Mouse (Mus musculus): ENCODE measurements at regions not wholly inside any gene's neighbourhood (a gene's known extent, or its start where the extent isn't known, plus 50 kb on each side); places are given as distances from the start of the nearest gene placed in this dataset.
"Not testable (repeated sequence)": the region's sequence is repeated elsewhere in the genome, so short reads cannot be mapped to it uniquely, and the experiment has no call there.

- not testable (repeated sequence) for H3K9ac ChIP-seq
Measured at GRCm38 (mm10) chr4:23982193-23982592, 514.1 kb upstream of the Mms22l start.

GRCm38 (mm10) chr4:23982790-23983451 lies 513.3 kb upstream of the Mms22l start:
- H3K9me3 ChIP-seq = no peaks in the 10 kb centered on the region
- peak overlapping the region; percentile 20; the same call in 1 of the 2 replicates for H3K4me2 ChIP-seq
- H3K4me1 ChIP-seq = peaks cover 4% of the 10 kb centered on the region; the same call in 1 of the 2 replicates
- no peak for ATAC-seq (ENCODE audit: insufficient number of reproducible peaks, low FRiP score, low TSS enrichment, low read depth)
- H3K36me3 ChIP-seq = no peaks in the 10 kb centered on the region
- no peak overlapping the region for H3K9ac ChIP-seq
- H3K27ac ChIP-seq = no peak overlapping the region
- H3K27me3 ChIP-seq = no peaks in the 10 kb centered on the region
- no peak overlapping the region for H3K4me3 ChIP-seq
- 34% methylated on average over 13 of the region's 13 CpGs for WGBS

More at GRCm38 (mm10) chr4:23982193-23982592, 514.1 kb upstream of the Mms22l start:
- not testable (repeated sequence) for H3K9me3 ChIP-seq; H3K4me3 ChIP-seq; H3K27me3 ChIP-seq; H3K27ac ChIP-seq; H3K4me2 ChIP-seq; ATAC-seq (ENCODE audit: insufficient number of reproducible peaks, low FRiP score, low TSS enrichment, low read depth); H3K4me1 ChIP-seq; H3K36me3 ChIP-seq
- WGBS = 81% methylated on average over 2 of the region's 2 CpGs

- no peak for ATAC-seq (ENCODE audit: insufficient number of reproducible peaks, low FRiP score, low TSS enrichment, low read depth)
- Histone ChIP-seq H3K27me3 (no peaks in the 10 kb centered on the region), H3K36me3 (no peaks in the 10 kb centered on the region), H3K4me1 (peaks cover 4% of the 10 kb centered on the region; the same call in 1 of the 2 replicates), H3K9me3 (no peaks in the 10 kb centered on the region), H3K4me3 (no peak overlapping the region), H3K9ac (no peak overlapping the region), H3K27ac (no peak overlapping the region), H3K4me2 (peak overlapping the region; percentile 20; the same call in 1 of the 2 replicates)
- 19% methylated on average over 8 of the region's 8 CpGs for WGBS
Measured at GRCm38 (mm10) chr4:23983452-23983805, 512.8 kb upstream of the Mms22l start.

GRCm38 (mm10) chr4:23984005-23984404 lies 512.2 kb upstream of the Mms22l start:
- H3K27me3 ChIP-seq = no peaks in the 10 kb centered on the region
- H3K4me2 ChIP-seq = no peak overlapping the region
- WGBS = 84% methylated on average over 3 of the region's 3 CpGs
- H3K36me3 ChIP-seq = no peaks in the 10 kb centered on the region
- no peak overlapping the region for H3K4me3 ChIP-seq
- peaks cover 4% of the 10 kb centered on the region; the same call in 1 of the 2 replicates for H3K4me1 ChIP-seq
- ATAC-seq (ENCODE audit: insufficient number of reproducible peaks, low FRiP score, low TSS enrichment, low read depth) = no peak
- H3K9me3 ChIP-seq = no peaks in the 10 kb centered on the region
- no peak overlapping the region for H3K27ac ChIP-seq
- H3K9ac ChIP-seq = no peak overlapping the region

GRCm38 (mm10) chr4:23985956-23986355 lies 510.3 kb upstream of the Mms22l start:
- 78% methylated on average over 4 of the region's 4 CpGs for WGBS
- H3K4me2 ChIP-seq = no peak overlapping the region

GRCm38 (mm10) chr4:23993823-23994222 lies 502.4 kb upstream of the Mms22l start:
- 70% methylated on average over 3 of the region's 3 CpGs for WGBS
- Histone ChIP-seq H3K27me3 (no peaks in the 10 kb centered on the region), H3K9me3 (no peaks in the 10 kb centered on the region), H3K36me3 (no peaks in the 10 kb centered on the region), H3K9ac (no peak overlapping the region), H3K4me3 (no peak overlapping the region), H3K4me1 (no peaks in the 10 kb centered on the region), H3K4me2 (no peak overlapping the region), H3K27ac (no peak overlapping the region)
- no peak for ATAC-seq (ENCODE audit: insufficient number of reproducible peaks, low FRiP score, low TSS enrichment, low read depth)

More at GRCm38 (mm10) chr4:23985956-23986355, 510.3 kb upstream of the Mms22l start:
- peaks cover 4% of the 10 kb centered on the region; the same call in 1 of the 2 replicates for H3K4me1 ChIP-seq
- H3K9ac ChIP-seq = no peak overlapping the region
- no peaks in the 10 kb centered on the region for H3K36me3 ChIP-seq
- no peaks in the 10 kb centered on the region for H3K27me3 ChIP-seq
- H3K9me3 ChIP-seq = no peaks in the 10 kb centered on the region
- H3K27ac ChIP-seq = no peak overlapping the region
- no peak overlapping the region for H3K4me3 ChIP-seq
- no peak for ATAC-seq (ENCODE audit: insufficient number of reproducible peaks, low FRiP score, low TSS enrichment, low read depth)

GRCm38 (mm10) chr4:23994261-23994965 lies 501.8 kb upstream of the Mms22l start:
- Histone ChIP-seq H3K4me1 (no peaks in the 10 kb centered on the region), H3K36me3 (no peaks in the 10 kb centered on the region), H3K27ac (no peak overlapping the region), H3K9ac (no peak overlapping the region), H3K4me2 (no peak overlapping the region), H3K27me3 (no peaks in the 10 kb centered on the region), H3K9me3 (no peaks in the 10 kb centered on the region), H3K4me3 (no peak overlapping the region)
- WGBS = 44% methylated on average over 4 of the region's 4 CpGs
- ATAC-seq (ENCODE audit: insufficient number of reproducible peaks, low FRiP score, low TSS enrichment, low read depth) = no peak

GRCm38 (mm10) chr4:24006257-24006955 lies 489.8 kb upstream of the Mms22l start:
- H3K36me3 ChIP-seq = no peaks in the 10 kb centered on the region
- H3K9me3 ChIP-seq = no peaks in the 10 kb centered on the region
- H3K27me3 ChIP-seq = no peaks in the 10 kb centered on the region
- WGBS = 25% methylated on average over 2 of the region's 2 CpGs
- H3K4me2 ChIP-seq = no peak overlapping the region
- H3K4me1 ChIP-seq = no peaks in the 10 kb centered on the region
- ATAC-seq (ENCODE audit: insufficient number of reproducible peaks, low FRiP score, low TSS enrichment, low read depth) = no peak
- no peak overlapping the region for H3K9ac ChIP-seq
- H3K4me3 ChIP-seq = no peak overlapping the region
- no peak overlapping the region for H3K27ac ChIP-seq

- WGBS = 29% methylated on average over 11 of the region's 11 CpGs
- Histone ChIP-seq H3K4me1 (peaks cover 8% of the 10 kb centered on the region), H3K27me3 (no peaks in the 10 kb centered on the region), H3K4me3 (no peak overlapping the region), H3K36me3 (no peaks in the 10 kb centered on the region), H3K9ac (no peak overlapping the region), H3K27ac (no peak overlapping the region), H3K9me3 (no peaks in the 10 kb centered on the region), H3K4me2 (0 out of 2 replicates have a peak overlapping the region, but pooled peaks have one; percentile 7)
- ATAC-seq (ENCODE audit: insufficient number of reproducible peaks, low FRiP score, low TSS enrichment, low read depth) = 0 out of 2 replicates have a peak, but pooled peaks have one; percentile 40
Measured at GRCm38 (mm10) chr4:24019178-24020104, 476.8 kb upstream of the Mms22l start.
